Mouse (Mus musculus): ENCODE results near the gene AL731706.2. TPM values are rescaled to one million over a fixed set of nuclear protein-coding genes. Genes with fewer than 3 reads are reported as not detected.

AL731706.2 gene
- polyA plus RNA-seq, 2 experiments: 15.1 TPM; not detected in 1

- Histone ChIP-seq H3K36me3 (replicated peaks; ENCODE audit: control insufficient read depth, insufficient read depth, low read depth) (no peaks in the 10 kb centered on the region), H3K27ac (no peak overlapping the region), H3K4me2 (ENCODE audit: low read depth) (no peak overlapping the region), H3K27me3 (ENCODE audit: control insufficient read depth, insufficient read depth, low read length) (no peaks in the 10 kb centered on the region), H3K4me3 (ENCODE audit: insufficient read depth in 1 of 2, low read depth in 2 of 2, low read length in 2 of 2) (no peak overlapping the region), H3K4me1 (replicated peaks; ENCODE audit: control insufficient read depth in 2 of 2, insufficient read depth in 2 of 2, low read length in 1 of 2) (no peaks in the 10 kb centered on the region), H3K9me3 (ENCODE audit: control insufficient read depth, low read length) (no peaks in the 10 kb centered on the region), H3K9ac (replicated peaks) (no peak overlapping the region)
- DNase-seq (ENCODE audit: low read depth in 3 of 3, low spot score in 3 of 3) (no peak), ATAC-seq (ENCODE audit: insufficient read depth) (no peak)
- no peak for TF ChIP-seq EP300 (IDR thresholded peaks at IDR 0.05; ENCODE audit: low read depth)
- no peak for TF ChIP-seq CTCF (IDR thresholded peaks at IDR 0.05; ENCODE audit: low read depth)
- 73% methylated on average over 3 of the region's 3 CpGs for WGBS (ENCODE audit: insufficient replicate concordance)
Observed at GRCm38 (mm10) chr2:136913021-136913420, 27.5 kb upstream of the AL731706.2 start.

DNA sequence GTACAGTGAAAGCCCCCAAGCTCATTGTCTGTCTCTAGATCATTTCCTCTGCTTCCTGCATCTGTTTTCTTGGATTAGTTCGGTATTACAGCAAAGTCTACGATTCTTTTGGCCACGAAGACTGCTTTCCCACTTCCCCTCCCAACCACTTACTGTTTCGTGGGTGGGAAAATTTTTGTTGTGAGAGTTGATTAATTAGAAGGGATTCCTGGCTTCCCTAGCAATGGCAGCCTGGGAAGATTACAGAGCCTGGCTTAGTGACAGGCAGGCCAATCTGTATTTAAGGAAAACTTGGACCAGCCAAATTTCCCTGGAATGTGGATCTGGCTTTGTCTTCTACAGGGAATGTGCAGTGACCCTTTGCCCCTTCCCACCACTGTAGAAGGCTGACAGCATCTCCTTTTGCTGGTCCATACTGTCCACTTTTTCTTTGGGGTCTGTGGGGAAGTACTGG is 26.5 kb upstream of the AL731706.2 start:
- DNase-seq (ENCODE audit: low read depth in 3 of 3, low spot score in 3 of 3): no peak
- H3K9ac ChIP-seq (replicated peaks): no peak overlapping the region
- H3K4me3 ChIP-seq (ENCODE audit: insufficient read depth in 1 of 2, low read depth in 2 of 2, low read length in 2 of 2): no peak overlapping the region
- no peak for ATAC-seq (ENCODE audit: insufficient read depth)
- WGBS (ENCODE audit: insufficient replicate concordance): 18% methylated on average over 4 of the region's 4 CpGs
- TF ChIP-seq EP300 (IDR thresholded peaks at IDR 0.05; ENCODE audit: low read depth) (no peak), CTCF (IDR thresholded peaks at IDR 0.05; ENCODE audit: low read depth) (no peak)
- H3K27me3 ChIP-seq (ENCODE audit: control insufficient read depth, insufficient read depth, low read length): no peaks in the 10 kb centered on the region
- no peak overlapping the region for H3K4me2 ChIP-seq (ENCODE audit: low read depth)
- H3K36me3 ChIP-seq (replicated peaks; ENCODE audit: control insufficient read depth, insufficient read depth, low read depth): no peaks in the 10 kb centered on the region
- H3K27ac ChIP-seq: no peak overlapping the region
- H3K9me3 ChIP-seq (ENCODE audit: control insufficient read depth, low read length): no peaks in the 10 kb centered on the region
- no peaks in the 10 kb centered on the region for H3K4me1 ChIP-seq (replicated peaks; ENCODE audit: control insufficient read depth in 2 of 2, insufficient read depth in 2 of 2, low read length in 1 of 2)

DNA sequence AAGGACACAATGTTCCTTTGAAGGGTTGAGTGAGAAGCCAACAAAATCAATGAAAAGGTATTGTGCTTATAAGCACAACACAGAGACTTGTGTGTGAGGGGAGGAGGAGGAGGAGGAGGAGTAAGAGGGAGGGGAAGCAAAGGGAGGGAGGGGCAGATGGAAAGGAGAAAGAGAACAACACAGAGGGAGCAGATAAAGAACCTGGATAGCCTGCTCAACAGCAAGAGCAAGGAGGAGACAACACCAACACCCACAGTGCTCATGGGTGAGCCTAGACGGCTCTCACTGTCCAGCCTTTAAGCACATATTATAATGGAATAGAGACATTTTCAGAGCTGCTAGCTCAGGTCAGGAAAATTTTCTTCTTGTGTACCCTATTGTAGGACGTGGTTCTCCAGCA is 23.8 kb upstream of the AL731706.2 start:
- 37% methylated on average over 2 of the region's 2 CpGs for WGBS (ENCODE audit: insufficient replicate concordance)
- H3K9me3 ChIP-seq (ENCODE audit: control insufficient read depth, low read length): no peaks in the 10 kb centered on the region
- no peak overlapping the region for H3K4me3 ChIP-seq (ENCODE audit: insufficient read depth in 1 of 2, low read depth in 2 of 2, low read length in 2 of 2)
- no peaks in the 10 kb centered on the region for H3K4me1 ChIP-seq (replicated peaks; ENCODE audit: control insufficient read depth in 2 of 2, insufficient read depth in 2 of 2, low read length in 1 of 2)
- no peak overlapping the region for H3K4me2 ChIP-seq (ENCODE audit: low read depth)
- H3K9ac ChIP-seq (replicated peaks): no peak overlapping the region
- DNase-seq (ENCODE audit: low read depth in 3 of 3, low spot score in 3 of 3) (no peak), ATAC-seq (ENCODE audit: insufficient read depth) (peak; percentile 58)
- H3K27me3 ChIP-seq (ENCODE audit: control insufficient read depth, insufficient read depth, low read length): no peaks in the 10 kb centered on the region
- no peak overlapping the region for H3K27ac ChIP-seq
- peaks cover 4% of the 10 kb centered on the region; the same call in 1 of the 2 replicates for H3K36me3 ChIP-seq (replicated peaks; ENCODE audit: control insufficient read depth, insufficient read depth, low read depth)
- TF ChIP-seq CTCF (IDR thresholded peaks at IDR 0.05; ENCODE audit: low read depth) (no peak), EP300 (IDR thresholded peaks at IDR 0.05; ENCODE audit: low read depth) (no peak)

- H3K27me3 ChIP-seq (ENCODE audit: control insufficient read depth, insufficient read depth, low read length): no peaks in the 10 kb centered on the region
- H3K36me3 ChIP-seq (replicated peaks; ENCODE audit: control insufficient read depth, insufficient read depth, low read depth): peaks cover 4% of the 10 kb centered on the region; the same call in 1 of the 2 replicates
- no peak overlapping the region for H3K4me3 ChIP-seq (ENCODE audit: insufficient read depth in 1 of 2, low read depth in 2 of 2, low read length in 2 of 2)
- no peaks in the 10 kb centered on the region for H3K4me1 ChIP-seq (replicated peaks; ENCODE audit: control insufficient read depth in 2 of 2, insufficient read depth in 2 of 2, low read length in 1 of 2)
- ATAC-seq (ENCODE audit: insufficient read depth) (no peak), DNase-seq (ENCODE audit: low read depth in 3 of 3, low spot score in 3 of 3) (no peak)
- WGBS (ENCODE audit: insufficient replicate concordance): 65% methylated on average over 3 of the region's 3 CpGs
- no peaks in the 10 kb centered on the region for H3K9me3 ChIP-seq (ENCODE audit: control insufficient read depth, low read length)
- no peak overlapping the region for H3K27ac ChIP-seq
- TF ChIP-seq CTCF (IDR thresholded peaks at IDR 0.05; ENCODE audit: low read depth): no peak
- no peak for TF ChIP-seq EP300 (IDR thresholded peaks at IDR 0.05; ENCODE audit: low read depth)
- no peak overlapping the region for H3K4me2 ChIP-seq (ENCODE audit: low read depth)
- H3K9ac ChIP-seq (replicated peaks): no peak overlapping the region
Observed at GRCm38 (mm10) chr2:136908596-136908995, 23.1 kb upstream of the AL731706.2 start.

DNA sequence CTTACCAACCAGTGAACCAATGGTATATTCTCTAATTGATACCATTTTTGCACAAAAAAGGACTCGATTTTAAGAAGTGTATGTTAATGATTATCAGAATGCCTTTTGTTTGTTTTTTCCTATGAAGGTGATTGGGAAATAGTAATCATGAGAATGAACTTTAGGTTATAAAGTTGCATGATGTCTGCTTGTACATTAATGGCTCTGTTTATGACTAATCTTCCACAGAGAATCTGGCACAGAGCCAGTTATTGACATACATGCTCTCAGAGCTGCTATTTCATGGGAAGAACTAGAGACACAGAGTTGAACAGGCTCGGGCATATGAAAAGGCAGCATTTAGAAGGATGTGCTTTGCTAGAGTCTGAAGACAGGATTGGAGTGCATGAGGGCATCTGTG is 10.7 kb upstream of the AL731706.2 start:
- DNase-seq (ENCODE audit: low read depth in 3 of 3, low spot score in 3 of 3) (no peak), ATAC-seq (ENCODE audit: insufficient read depth) (no peak)
- H3K9me3 ChIP-seq (ENCODE audit: control insufficient read depth, low read length): no peaks in the 10 kb centered on the region
- no peak overlapping the region for H3K9ac ChIP-seq (replicated peaks)
- no peaks in the 10 kb centered on the region for H3K36me3 ChIP-seq (replicated peaks; ENCODE audit: control insufficient read depth, insufficient read depth, low read depth)
- H3K27me3 ChIP-seq (ENCODE audit: control insufficient read depth, insufficient read depth, low read length): no peaks in the 10 kb centered on the region
- 56% methylated on average over 2 of the region's 2 CpGs for WGBS (ENCODE audit: insufficient replicate concordance)
- TF ChIP-seq EP300 (IDR thresholded peaks at IDR 0.05; ENCODE audit: low read depth): no peak
- no peak for TF ChIP-seq CTCF (IDR thresholded peaks at IDR 0.05; ENCODE audit: low read depth)
- H3K4me3 ChIP-seq (ENCODE audit: insufficient read depth in 1 of 2, low read depth in 2 of 2, low read length in 2 of 2): no peak overlapping the region
- H3K4me2 ChIP-seq (ENCODE audit: low read depth): no peak overlapping the region
- H3K27ac ChIP-seq: no peak overlapping the region
- H3K4me1 ChIP-seq (replicated peaks; ENCODE audit: control insufficient read depth in 2 of 2, insufficient read depth in 2 of 2, low read length in 1 of 2): peaks cover 9 to 10% of the 10 kb centered on the region in 2 experiments

All from liver, embryonic 14.5 days (tissue).